Mouse (Mus musculus) heart, adult 2 months (tissue): ENCODE results near the gene Nup107. TPM values are rescaled to one million over a fixed set of nuclear protein-coding genes. Genes with fewer than 3 reads are reported as not detected.

Experiments
- DNase-seq, 2 experiments: peaks; one replicate each; pipeline ENCODE4 v3.0.0; 2021
- H3K27ac ChIP-seq: fragments of 200-600 bp; 2 replicates; pipeline ENCODE4 v1.8.1; 2022
- H3K27me3 ChIP-seq: fragments of 200-500 bp; 2 replicates; pipeline ENCODE4 v1.6.1; 2012; ENCODE audit warnings: mild to moderate bottlenecking, low read length, inconsistent platforms, mixed read lengths; ENCODE audit not compliant: control insufficient read depth, insufficient read depth
- H3K36me3 ChIP-seq: fragments of 200-500 bp; 2 replicates; pipeline ENCODE4 v1.6.1; 2012; ENCODE audit warnings: low read length, inconsistent platforms; ENCODE audit not compliant: control insufficient read depth, insufficient read depth
- H3K4me1 ChIP-seq: fragments of 200-500 bp; 2 replicates; pipeline ENCODE4 v1.6.1; 2011; ENCODE audit warnings: low read length; ENCODE audit not compliant: control insufficient read depth, insufficient read depth
- H3K4me3 ChIP-seq: fragments of 200-600 bp; 2 replicates; pipeline ENCODE4 v1.8.1; 2022
- H3K79me2 ChIP-seq: fragments of 200-500 bp; replicated peaks from 2 replicates; pipeline ENCODE4 v1.6.1; 2012; ENCODE audit warnings: mild to moderate bottlenecking, inconsistent platforms, low read length, moderate library complexity, mixed read lengths; ENCODE audit not compliant: control insufficient read depth, insufficient read depth
- H3K9ac ChIP-seq: fragments of 200-500 bp; 2 replicates; pipeline ENCODE4 v1.6.1; 2012; ENCODE audit warnings: low read depth, mild to moderate bottlenecking, control low read depth, inconsistent platforms, low read length, mixed read lengths
- CTCF ChIP-seq: fragments of 200-600 bp; IDR thresholded peaks from 2 replicates; pipeline ENCODE4 v1.8.1; 2022; ENCODE audit warnings: antibody characterized with exemption, mild to moderate bottlenecking, moderate library complexity
- EP300 ChIP-seq: fragments of 200-500 bp; IDR thresholded peaks from 2 replicates; pipeline ENCODE4 v1.6.1; 2011; ENCODE audit warnings: low read depth, low read length, control low read depth; ENCODE audit not compliant: insufficient read depth
- POLR2A ChIP-seq: fragments of 200-500 bp; IDR thresholded peaks from 2 replicates; pipeline ENCODE4 v1.6.1; 2011; ENCODE audit warnings: mild to moderate bottlenecking, low read depth, low read length, control low read depth; ENCODE audit not compliant: insufficient read depth
- WGBS: fragments of 180-500 bp; shearing (Covaris S2); methylation state at CpG from one replicate; pipeline ENCODE4 v1.1.7; 2018; 5-methylcytosine and 5-hydroxymethylcytosine counted together
- intact Hi-C: fragments of 180-260 bp; cut with DNase I; formaldehyde crosslinking; loops from one replicate; pipeline ENCODE4 v1.15.1; 2025
- polyA plus RNA-seq: library from polyadenylated mRNA; depleted of rRNA; stranded (reverse); fragments of >200 nt; gene quantifications from 2 replicates; pipeline ENCODE4 v1.2.3, GENCODE M21; 2012
- total RNA-seq, 2 experiments: library from RNA; stranded (reverse); gene quantifications; 2 replicates each; pipeline ENCODE4 v1.2.3; 2021

Gene Nup107
- total and polyA plus RNA-seq, 3 experiments: 4.9 to 8.6 (median 7.0) TPM

DNA sequence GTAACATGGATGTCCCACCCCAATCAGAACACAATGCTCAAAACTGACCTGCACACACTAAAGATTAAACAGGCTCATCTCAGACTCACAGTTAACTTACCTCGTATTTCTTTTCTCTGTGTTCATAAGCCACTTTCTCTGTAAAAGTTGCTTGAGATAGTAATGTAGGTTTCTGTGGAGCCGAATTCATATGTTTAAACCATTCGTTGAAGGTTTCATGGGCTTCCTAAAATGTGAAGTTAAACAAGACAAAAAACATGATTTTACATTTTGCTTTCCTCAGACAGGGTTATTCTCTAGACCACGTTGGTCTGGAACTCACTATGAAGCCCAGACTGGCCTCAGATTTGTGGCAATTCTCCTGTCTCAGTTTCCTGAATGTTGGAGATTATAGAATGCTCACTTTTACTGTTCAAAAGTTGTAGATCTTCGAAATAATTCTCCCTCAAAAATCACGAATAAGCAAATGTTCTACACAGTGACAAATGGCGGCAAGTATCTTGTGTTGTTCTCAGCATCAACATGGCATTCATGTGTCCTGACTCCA lies 34.6 kb downstream of the Nup107 start:
- TF ChIP-seq POLR2A: no peak
- no peak for TF ChIP-seq EP300
- TF ChIP-seq CTCF: no peak
- Histone ChIP-seq H3K4me1 (no peaks in the 10 kb centered on the region), H3K27ac (no peak overlapping the region), H3K9ac (no peak overlapping the region), H3K27me3 (no peaks in the 10 kb centered on the region), H3K36me3 (no peaks in the 10 kb centered on the region; the same call in 1 of the 2 replicates), H3K4me3 (no peak overlapping the region), H3K79me2 (no peaks in the 10 kb centered on the region)
- intact Hi-C loops: no loop called here
- 96% methylated on average over 7 of the region's 7 CpGs for WGBS
- no peak for DNase-seq

DNA sequence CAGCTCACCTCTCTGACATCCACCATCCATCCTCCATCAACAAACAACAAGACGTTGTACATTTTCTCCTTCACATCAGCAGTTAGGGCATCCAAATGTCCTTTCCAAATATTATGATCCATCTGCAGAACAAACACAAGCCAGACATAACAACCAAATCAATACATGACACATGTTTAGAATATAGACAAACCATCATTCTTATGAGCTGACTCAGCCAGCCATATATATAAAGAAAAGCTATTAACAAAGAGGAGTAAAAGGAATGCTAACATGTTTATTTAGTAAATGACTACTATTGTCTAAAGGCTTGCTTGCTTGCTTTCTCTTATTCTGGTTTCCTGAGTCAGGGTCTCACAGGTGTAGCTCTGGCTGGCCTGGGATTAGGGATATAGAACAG lies 35.2 kb downstream of the Nup107 start:
- no peaks in the 10 kb centered on the region; the same call in 1 of the 2 replicates for H3K36me3 ChIP-seq
- no peaks in the 10 kb centered on the region for H3K4me1 ChIP-seq
- H3K27me3 ChIP-seq: no peaks in the 10 kb centered on the region
- no peak for TF ChIP-seq CTCF
- TF ChIP-seq POLR2A: no peak
- TF ChIP-seq EP300: no peak
- DNase-seq: no peak
- intact Hi-C loops: no loop called here
- no peaks in the 10 kb centered on the region for H3K79me2 ChIP-seq
- H3K9ac ChIP-seq: no peak overlapping the region
- WGBS: 90% methylated on average over 1 of the region's 1 CpGs
- H3K27ac ChIP-seq: no peak overlapping the region
- H3K4me3 ChIP-seq: no peak overlapping the region

DNA sequence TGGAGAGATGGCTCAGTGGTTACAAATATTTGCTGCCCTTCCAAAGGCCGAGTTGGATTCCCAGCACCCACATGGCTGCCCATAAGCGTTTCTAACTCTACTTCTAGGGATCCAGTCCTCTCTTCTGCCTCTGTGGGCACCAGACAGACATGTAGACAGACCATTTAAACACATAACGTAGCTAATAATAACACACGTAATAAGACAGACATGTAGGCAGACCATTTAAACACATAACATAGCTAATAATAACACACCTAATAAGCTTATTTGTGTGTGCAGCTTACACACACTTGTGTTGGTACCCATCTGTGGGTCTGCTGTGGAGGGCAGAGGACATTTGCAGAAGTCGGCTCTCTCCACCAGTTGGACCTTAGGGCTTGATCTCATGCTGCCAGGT lies 35.7 kb downstream of the Nup107 start:
- no peak for TF ChIP-seq POLR2A
- TF ChIP-seq CTCF: no peak
- TF ChIP-seq EP300: no peak
- Histone ChIP-seq H3K27ac (no peak overlapping the region), H3K27me3 (no peaks in the 10 kb centered on the region), H3K9ac (no peak overlapping the region), H3K36me3 (no peaks in the 10 kb centered on the region; the same call in 1 of the 2 replicates), H3K4me1 (no peaks in the 10 kb centered on the region), H3K4me3 (no peak overlapping the region), H3K79me2 (no peaks in the 10 kb centered on the region)
- WGBS: 94% methylated on average over 5 of the region's 5 CpGs
- DNase-seq: no peak
- intact Hi-C loops: no loop called here

DNA sequence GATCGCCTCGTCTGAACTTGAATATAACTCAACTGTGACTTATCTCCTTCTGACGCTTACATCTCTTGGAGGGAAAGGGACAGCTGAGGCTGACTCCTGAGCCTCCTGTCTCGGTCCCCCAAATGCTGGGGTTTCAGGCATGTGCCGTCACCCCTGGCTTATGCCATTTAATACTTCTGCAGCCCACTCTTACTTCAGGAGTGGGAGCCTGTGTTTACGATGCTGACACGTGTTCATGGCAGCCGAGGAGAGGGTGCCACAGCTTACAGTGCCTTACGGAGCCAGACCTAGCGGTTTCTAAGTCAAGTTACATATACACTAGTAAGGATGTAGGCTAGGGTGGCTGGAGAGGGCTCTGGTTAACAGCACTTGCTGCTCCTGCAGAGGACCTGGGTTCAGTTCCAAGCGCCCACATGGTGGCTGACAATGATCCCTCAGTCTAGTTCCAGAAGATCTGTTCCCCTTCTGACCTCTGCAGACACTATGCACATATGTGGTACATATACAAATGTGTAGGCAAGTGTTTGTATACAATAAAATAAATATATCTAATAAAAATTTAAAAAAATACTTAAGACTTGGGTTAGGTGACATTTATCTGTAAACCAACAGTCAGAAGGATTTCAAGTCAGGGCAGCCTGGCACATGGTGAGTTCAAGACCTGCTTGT lies 36.6 kb downstream of the Nup107 start:
- Histone ChIP-seq H3K4me1 (no peaks in the 10 kb centered on the region), H3K79me2 (no peaks in the 10 kb centered on the region), H3K27ac (no peak overlapping the region), H3K27me3 (no peaks in the 10 kb centered on the region), H3K4me3 (no peak overlapping the region), H3K36me3 (no peaks in the 10 kb centered on the region; the same call in 1 of the 2 replicates), H3K9ac (no peak overlapping the region)
- intact Hi-C loops: no loop called here
- TF ChIP-seq EP300 (no peak), CTCF (no peak), POLR2A (no peak)
- DNase-seq: no peak
- 90% methylated on average over 11 of the region's 11 CpGs for WGBS

DNA sequence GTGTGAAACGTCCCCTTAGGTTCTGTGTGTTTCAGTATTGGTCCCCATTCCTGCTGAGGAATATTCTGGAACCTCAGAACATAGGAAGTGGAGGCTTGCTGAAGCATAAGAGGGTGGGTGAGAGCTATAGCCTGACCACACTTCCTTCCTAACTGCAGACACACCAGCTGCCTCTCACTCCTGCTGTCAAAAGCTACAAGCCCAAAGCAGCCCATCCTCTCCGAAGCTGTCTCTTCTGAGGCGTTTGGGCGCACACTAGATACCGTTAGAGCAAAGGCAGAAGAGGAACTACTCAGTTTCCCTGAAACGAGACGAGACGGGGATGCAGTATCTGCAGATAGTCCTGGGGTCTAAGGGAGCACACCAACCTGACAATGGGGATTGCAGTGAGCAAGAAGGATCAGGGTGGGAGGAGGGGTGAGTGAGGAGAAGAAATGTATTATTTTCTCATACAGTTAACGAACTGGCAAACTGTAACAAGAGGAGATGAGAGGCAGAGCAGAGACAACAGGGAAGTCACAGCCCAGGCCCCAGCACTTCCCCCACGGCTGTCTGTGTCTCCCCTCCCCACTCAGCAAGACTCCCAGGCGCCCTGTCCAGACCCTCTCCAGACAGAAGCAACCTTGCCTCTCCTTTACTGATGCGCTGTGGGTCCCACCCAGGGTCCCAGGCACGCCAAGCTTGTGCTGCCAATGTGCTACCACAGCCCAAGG lies 37.3 kb downstream of the Nup107 start:
- no peak overlapping the region for H3K4me3 ChIP-seq
- DNase-seq: peak; percentile 30 to 36
- H3K27me3 ChIP-seq: no peaks in the 10 kb centered on the region
- H3K9ac ChIP-seq: no peak overlapping the region
- WGBS: 77% methylated on average over 13 of the region's 13 CpGs
- intact Hi-C loops: no loop called here
- no peaks in the 10 kb centered on the region; the same call in 1 of the 2 replicates for H3K36me3 ChIP-seq
- H3K27ac ChIP-seq: no peak overlapping the region
- TF ChIP-seq EP300 (no peak), POLR2A (no peak), CTCF (no peak)
- no peaks in the 10 kb centered on the region for H3K4me1 ChIP-seq
- no peaks in the 10 kb centered on the region for H3K79me2 ChIP-seq

DNA sequence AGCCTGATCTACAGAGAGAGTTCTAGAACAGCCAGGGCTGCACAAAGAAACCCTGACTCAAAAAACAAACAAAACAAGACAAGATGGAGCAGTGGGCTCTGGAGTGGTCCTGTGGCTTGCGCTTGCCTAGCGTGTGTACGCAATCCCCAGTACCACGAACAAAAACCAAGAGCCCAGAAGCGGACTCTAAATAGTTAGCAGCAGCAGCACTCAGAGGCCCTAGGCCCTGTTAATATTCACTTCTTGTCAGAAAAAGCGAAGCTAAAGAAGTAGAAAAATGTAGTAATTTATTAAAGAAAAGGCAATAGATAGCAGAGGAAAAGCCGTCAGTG lies 37.9 kb downstream of the Nup107 start:
- Histone ChIP-seq H3K79me2 (no peaks in the 10 kb centered on the region), H3K27ac (no peak overlapping the region), H3K4me3 (no peak overlapping the region), H3K36me3 (no peaks in the 10 kb centered on the region; the same call in 1 of the 2 replicates), H3K9ac (no peak overlapping the region), H3K27me3 (no peaks in the 10 kb centered on the region), H3K4me1 (no peaks in the 10 kb centered on the region)
- WGBS: 97% methylated on average over 7 of the region's 7 CpGs
- intact Hi-C loops: no loop called here
- no peak for TF ChIP-seq POLR2A
- TF ChIP-seq EP300: no peak
- no peak for TF ChIP-seq CTCF
- DNase-seq: no peak
